Mouse (Mus musculus) colon, adult 2 months (tissue): ENCODE data around the gene Itga9. TPM values are rescaled to one million over a fixed set of nuclear protein-coding genes. Genes with fewer than 3 reads are reported as not detected.

Experiments
- polyA plus RNA-seq: library from polyadenylated mRNA; depleted of rRNA; stranded (reverse); fragments of >200 nt; gene quantifications from 2 replicates; pipeline ENCODE4 v1.2.3, GENCODE M21; 2012; rRNA removed

Itga9 gene
- polyA plus RNA-seq, result 17.0 and 17.4 TPM in 2 replicates

DNA sequence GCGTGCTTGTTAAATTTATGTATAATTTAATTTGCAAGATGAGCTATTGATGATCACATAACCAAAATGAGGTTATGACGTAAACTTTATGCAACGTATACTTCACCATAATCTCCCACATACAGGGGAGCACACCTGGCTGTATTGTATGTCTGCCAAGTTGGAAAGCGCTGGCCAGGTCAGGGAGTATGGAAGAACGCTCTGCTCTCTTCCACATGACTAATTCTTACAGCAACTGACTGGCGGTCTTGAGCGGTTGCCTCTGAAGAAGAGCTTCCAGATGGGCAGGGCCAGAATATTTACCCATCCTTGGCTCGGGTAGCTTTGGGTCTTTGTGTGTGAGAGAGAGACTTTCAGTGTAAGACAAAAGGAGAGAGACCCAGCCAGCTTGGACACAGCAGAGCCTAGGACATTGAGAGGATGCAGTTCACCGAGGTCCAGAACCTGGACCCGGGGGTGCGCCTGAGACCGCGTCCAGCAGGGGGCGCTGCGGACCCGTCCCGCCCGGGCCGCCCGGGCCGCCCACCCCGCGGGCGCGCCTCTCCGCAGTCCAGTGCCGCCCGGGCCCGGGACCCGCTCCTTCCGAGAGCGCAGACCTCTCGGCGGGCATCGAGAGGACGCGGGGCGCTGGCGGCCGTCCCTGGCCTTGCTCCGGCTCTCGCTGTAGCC is at the start of gene Itga9:
Gene Itga9, plus strand, starts transcription at position 543 of the 669 bp plus-strand sequence.

DNA sequence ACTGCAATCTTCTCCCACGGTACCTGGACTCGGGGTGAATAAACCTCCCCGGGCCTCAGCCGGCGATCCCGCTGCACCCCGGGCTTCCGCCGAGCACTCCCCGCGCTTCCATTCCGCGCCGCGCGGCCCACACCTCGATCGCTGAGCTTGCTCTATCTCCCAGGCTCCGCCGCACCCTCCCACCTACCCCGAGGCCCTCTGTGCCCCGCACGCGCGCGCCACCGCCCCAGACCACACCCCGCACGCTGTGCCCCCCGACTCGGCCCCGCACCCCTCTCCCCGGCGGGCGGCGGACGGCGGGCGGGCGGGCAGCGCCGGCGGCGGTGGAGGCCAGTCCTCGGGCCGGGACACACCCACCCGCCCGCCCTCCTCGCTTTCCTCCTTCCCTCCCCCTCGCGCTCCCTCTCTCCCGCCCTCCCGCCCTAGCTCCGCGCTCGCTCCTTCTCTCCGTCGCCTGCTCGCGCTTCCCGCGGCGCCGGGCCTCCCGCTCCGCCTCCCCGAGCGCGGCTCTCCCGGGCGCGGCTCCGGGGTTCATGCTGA is 319.7 kb downstream of the Itga9 start, which contains the start of gene Ctdspl:
Gene Ctdspl, plus strand, starts transcription at position 343 of the 540 bp plus-strand sequence.

Other genes with a start within 250 kb of the Itga9 start
- gene Eomes, start 128.5 kb upstream of the Itga9 start, polyA plus RNA-seq, result 0.12 and 0.28 TPM in 2 replicates
- gene Golga4, start 100.4 kb upstream of the Itga9 start, polyA plus RNA-seq, result 14.5 and 15.5 TPM in 2 replicates